Mouse (Mus musculus) layer of hippocampus, postnatal 14 days (tissue): ENCODE results near the gene Gramd2. TPM values are rescaled to one million over a fixed set of nuclear protein-coding genes. Genes with fewer than 3 reads are reported as not detected.

Source experiments
- total RNA-seq, 2 experiments: library from RNA; stranded (reverse); gene quantifications; 2 replicates each; pipeline ENCODE4 v1.2.3; 2021

Gene Gramd2
- total RNA-seq, 2 experiments from 2014 or later = 6.9 to 7.4 TPM

Other genes starting within 250 kb of the Gramd2 start
- 10 to 100 TPM; 91.1 to 93.3 TPM for gene Arih1, start 193.5 kb upstream of the Gramd2 start, total RNA-seq
- 10 to 100 TPM; 32.6 to 39.1 TPM for gene Hexa, start 140.6 kb upstream of the Gramd2 start, total RNA-seq
- 1 to 10 TPM; 2.4 to 2.7 TPM for gene Tmem202, start 140.3 kb upstream of the Gramd2 start, total RNA-seq
- 10 to 100 TPM; 26.7 to 33.8 TPM for gene Celf6, start 102.2 kb upstream of the Gramd2 start, total RNA-seq
- 100 to 1,000 TPM; 155 to 171 TPM for gene Parp6, start 62.9 kb upstream of the Gramd2 start, total RNA-seq
- gene Pkm, start 23.8 kb upstream of the Gramd2 start, total RNA-seq = 100 to 1,000 TPM; 944 to 962 TPM
- 1 to 10 TPM; 6.3 to 8.7 TPM for gene Senp8, start 70.6 kb downstream of the Gramd2 start, total RNA-seq
- gene Myo9a, start 70.8 kb downstream of the Gramd2 start, total RNA-seq = 10 to 100 TPM; 61.0 to 65.7 TPM